Mouse (Mus musculus): ENCODE data around the gene Maml3. TPM values are rescaled to one million over a fixed set of nuclear protein-coding genes. Genes with fewer than 3 reads are reported as not detected.

The Maml3 gene
- polyA plus RNA-seq, 1 experiment from 2014 or later, result 5.6 TPM

DNA sequence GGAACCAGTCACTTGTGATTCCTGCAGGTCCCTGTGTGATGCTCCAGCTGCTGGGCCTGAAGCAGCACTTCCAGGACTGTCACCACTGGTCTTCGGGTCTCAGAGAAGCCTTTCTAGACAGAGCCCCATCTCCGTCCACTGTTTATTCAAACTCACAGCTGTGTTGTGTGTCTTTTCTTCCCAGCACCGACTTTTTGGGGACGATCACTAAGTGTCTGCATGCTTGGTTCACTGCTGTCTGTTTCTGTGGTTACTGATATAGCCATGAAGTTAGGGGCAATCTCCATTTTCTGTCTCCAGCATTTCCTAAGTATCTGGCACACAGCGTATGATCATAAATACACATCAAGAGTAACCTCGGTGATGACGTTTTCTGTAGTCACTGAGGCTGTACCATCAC, 313.3 kb downstream of the Maml3 start:
- Histone ChIP-seq H3K4me3 (ENCODE audit: low read depth, low read length) (no peak overlapping the region), H3K9ac (replicated peaks; ENCODE audit: low read depth) (no peak overlapping the region), H3K9me3 (ENCODE audit: low read length) (no peaks in the 10 kb centered on the region), H3K36me3 (ENCODE audit: insufficient read depth, low read length) (no peaks in the 10 kb centered on the region), H3K4me1 (ENCODE audit: insufficient read depth, low read depth, low read length) (peaks cover 12% of the 10 kb centered on the region; the same call in 1 of the 2 replicates), H3K27me3 (replicated peaks; ENCODE audit: insufficient read depth, low read length) (no peaks in the 10 kb centered on the region), H3K27ac (ENCODE audit: low read length) (no peak overlapping the region), H3K4me2 (replicated peaks; ENCODE audit: low read depth, low read length) (no peak overlapping the region)
- TF ChIP-seq CTCF (IDR thresholded peaks at IDR 0.05) (no peak), EP300 (IDR thresholded peaks at IDR 0.05) (no peak)
- DNase-seq (ENCODE audit: low spot score) (no peak), ATAC-seq (no peak)
- WGBS, result 43% methylated on average over 7 of the region's 7 CpGs

DNA sequence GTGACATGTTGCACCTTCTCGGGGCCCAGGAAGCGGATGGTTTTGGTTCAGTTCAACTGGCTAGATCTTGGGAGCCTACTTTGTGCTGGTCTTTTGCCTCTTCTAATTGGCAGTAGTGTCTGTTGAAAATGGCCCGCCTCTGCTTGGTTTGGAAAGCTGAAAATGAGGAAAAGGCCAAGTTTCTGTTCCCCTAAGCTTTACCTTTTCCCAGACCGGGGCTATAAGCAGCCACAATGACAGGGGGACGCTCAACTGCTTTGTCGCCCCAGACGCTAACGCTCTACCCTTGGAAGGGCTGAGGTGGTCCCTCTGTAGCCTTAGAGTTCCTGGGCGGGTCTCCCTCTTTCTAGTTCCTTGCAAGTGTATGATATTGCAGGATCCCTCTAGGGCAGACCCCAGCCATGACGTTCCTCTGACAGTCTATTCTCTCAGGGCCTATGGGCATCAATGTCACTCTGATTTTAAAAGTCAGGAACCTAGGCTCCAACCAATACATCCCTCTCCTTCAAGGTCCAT, 315.4 kb downstream of the Maml3 start:
- no peaks in the 10 kb centered on the region for H3K9me3 ChIP-seq (ENCODE audit: low read length)
- H3K27me3 ChIP-seq (replicated peaks; ENCODE audit: insufficient read depth, low read length), result no peaks in the 10 kb centered on the region
- no peak for ATAC-seq
- WGBS, result 62% methylated on average over 10 of the region's 10 CpGs
- peak overlapping the region; percentile 30 for H3K4me3 ChIP-seq (ENCODE audit: low read depth, low read length)
- no peaks in the 10 kb centered on the region for H3K36me3 ChIP-seq (ENCODE audit: insufficient read depth, low read length)
- no peak for TF ChIP-seq CTCF (IDR thresholded peaks at IDR 0.05)
- no peak for TF ChIP-seq EP300 (IDR thresholded peaks at IDR 0.05)
- DNase-seq (ENCODE audit: low spot score), result no peak
- H3K4me2 ChIP-seq (replicated peaks; ENCODE audit: low read depth, low read length), result peak overlapping the region; percentile 48
- H3K4me1 ChIP-seq (ENCODE audit: insufficient read depth, low read depth, low read length), result peaks cover 12% of the 10 kb centered on the region; the same call in 1 of the 2 replicates
- H3K27ac ChIP-seq (ENCODE audit: low read length), result peak overlapping the region; percentile 78
- peak overlapping the region; percentile 36; the same call in 1 of the 2 replicates for H3K9ac ChIP-seq (replicated peaks; ENCODE audit: low read depth)

DNA sequence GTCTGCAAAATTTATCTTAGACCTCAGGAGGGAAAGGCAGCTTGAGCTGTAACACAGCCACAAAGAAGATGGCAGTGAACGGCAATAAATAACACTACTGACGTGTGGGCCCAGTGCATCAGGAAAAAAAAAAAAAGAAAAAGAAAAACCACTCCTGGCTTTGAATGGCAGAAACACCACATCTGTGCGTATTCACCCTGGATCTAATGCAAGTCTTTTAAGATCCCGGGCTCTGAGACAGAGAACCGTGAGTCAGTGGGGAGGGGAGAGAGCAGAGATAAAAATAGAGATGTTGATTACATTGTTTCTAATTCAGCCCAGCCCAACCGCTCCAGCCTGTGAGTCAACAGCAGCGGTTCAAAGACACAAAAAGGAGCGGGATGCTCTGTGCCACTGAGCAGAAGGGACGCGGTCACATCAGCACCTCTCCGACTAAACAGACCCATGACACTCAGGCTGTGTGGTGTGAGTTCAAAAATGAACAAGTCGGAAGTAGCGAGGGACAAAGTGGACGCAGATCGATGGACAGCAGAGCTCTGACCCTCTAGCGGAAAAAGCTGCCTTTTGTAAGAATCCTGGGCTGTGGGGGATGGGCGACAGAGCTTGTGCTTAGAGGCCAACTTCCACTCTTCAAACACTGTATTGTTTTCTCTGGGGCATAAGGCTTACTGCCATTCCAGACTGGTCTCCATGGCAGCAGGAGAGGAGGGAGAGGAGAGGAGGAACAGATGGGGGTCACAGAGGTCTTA, 316.1 kb downstream of the Maml3 start:
- TF ChIP-seq CTCF (IDR thresholded peaks at IDR 0.05), result peak; percentile 22; the same call in 1 of the 2 replicates
- TF ChIP-seq EP300 (IDR thresholded peaks at IDR 0.05), result peak; percentile 40
- no peaks in the 10 kb centered on the region for H3K36me3 ChIP-seq (ENCODE audit: insufficient read depth, low read length)
- DNase-seq (ENCODE audit: low spot score) (peak; percentile 91), ATAC-seq (peak; percentile 91)
- H3K4me3 ChIP-seq (ENCODE audit: low read depth, low read length), result peak overlapping the region; percentile 30
- peak overlapping the region; percentile 36; the same call in 1 of the 2 replicates for H3K9ac ChIP-seq (replicated peaks; ENCODE audit: low read depth)
- no peaks in the 10 kb centered on the region for H3K9me3 ChIP-seq (ENCODE audit: low read length)
- no peaks in the 10 kb centered on the region for H3K27me3 ChIP-seq (replicated peaks; ENCODE audit: insufficient read depth, low read length)
- H3K4me2 ChIP-seq (replicated peaks; ENCODE audit: low read depth, low read length), result peak overlapping the region; percentile 48
- peaks cover 12% of the 10 kb centered on the region; the same call in 1 of the 2 replicates for H3K4me1 ChIP-seq (ENCODE audit: insufficient read depth, low read depth, low read length)
- H3K27ac ChIP-seq (ENCODE audit: low read length), result peak overlapping the region; percentile 78
- 4% methylated on average over 17 of the region's 17 CpGs for WGBS

DNA sequence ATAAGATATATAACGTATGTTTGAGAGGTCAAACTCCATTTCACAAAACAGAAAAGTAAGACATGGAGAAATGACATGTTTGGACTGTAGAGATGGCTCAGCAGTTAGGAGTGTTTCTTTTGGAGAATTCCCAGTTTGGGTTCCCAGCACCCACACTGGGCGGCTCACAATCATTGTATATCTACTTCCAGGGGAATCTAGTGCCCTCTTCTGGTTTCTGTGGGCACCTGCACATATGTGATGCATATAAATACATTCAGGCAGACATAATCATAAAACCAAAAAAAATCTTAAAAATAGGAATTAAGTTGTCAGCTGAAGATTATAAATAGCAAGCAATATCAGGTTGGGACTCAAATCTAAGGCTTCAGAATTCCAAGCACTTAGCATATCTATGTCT, 316.9 kb downstream of the Maml3 start:
- Histone ChIP-seq H3K27me3 (replicated peaks; ENCODE audit: insufficient read depth, low read length) (no peaks in the 10 kb centered on the region), H3K4me2 (replicated peaks; ENCODE audit: low read depth, low read length) (no peak overlapping the region), H3K4me1 (ENCODE audit: insufficient read depth, low read depth, low read length) (peaks cover 12% of the 10 kb centered on the region; the same call in 1 of the 2 replicates), H3K36me3 (ENCODE audit: insufficient read depth, low read length) (no peaks in the 10 kb centered on the region), H3K4me3 (ENCODE audit: low read depth, low read length) (no peak overlapping the region), H3K27ac (ENCODE audit: low read length) (no peak overlapping the region), H3K9ac (replicated peaks; ENCODE audit: low read depth) (no peak overlapping the region), H3K9me3 (ENCODE audit: low read length) (no peaks in the 10 kb centered on the region)
- DNase-seq (ENCODE audit: low spot score) (no peak), ATAC-seq (no peak)
- WGBS, result 95% methylated on average over 2 of the region's 2 CpGs
- no peak for TF ChIP-seq EP300 (IDR thresholded peaks at IDR 0.05)
- peak; percentile 32 for TF ChIP-seq CTCF (IDR thresholded peaks at IDR 0.05)

DNA sequence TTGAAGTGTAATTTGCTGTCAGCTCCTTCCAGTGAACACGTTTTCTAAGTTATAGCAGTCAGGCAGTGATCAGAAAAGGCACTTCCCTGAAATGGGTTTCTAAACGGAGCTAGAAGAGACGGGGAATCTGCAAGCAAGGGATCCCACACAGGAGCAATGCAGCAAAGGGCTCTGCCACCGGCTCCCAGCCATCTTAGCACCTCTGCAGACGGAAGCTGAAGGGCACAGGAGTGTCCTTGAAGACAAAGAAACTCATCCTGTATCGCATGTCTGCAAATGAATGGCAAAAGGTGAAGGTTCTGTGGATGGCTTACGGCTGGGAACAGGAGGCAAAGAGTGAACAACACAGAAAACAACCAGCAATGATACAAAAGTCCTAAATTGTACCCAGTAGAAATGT, 319.1 kb downstream of the Maml3 start:
- 77% methylated on average over 7 of the region's 7 CpGs for WGBS
- ATAC-seq, result no peak
- H3K27me3 ChIP-seq (replicated peaks; ENCODE audit: insufficient read depth, low read length), result no peaks in the 10 kb centered on the region
- no peak for TF ChIP-seq EP300 (IDR thresholded peaks at IDR 0.05)
- TF ChIP-seq CTCF (IDR thresholded peaks at IDR 0.05), result no peak
- no peaks in the 10 kb centered on the region for H3K9me3 ChIP-seq (ENCODE audit: low read length)
- DNase-seq (ENCODE audit: low spot score), result no peak
- H3K4me2 ChIP-seq (replicated peaks; ENCODE audit: low read depth, low read length), result no peak overlapping the region
- no peak overlapping the region for H3K9ac ChIP-seq (replicated peaks; ENCODE audit: low read depth)
- no peak overlapping the region for H3K27ac ChIP-seq (ENCODE audit: low read length)
- H3K36me3 ChIP-seq (ENCODE audit: insufficient read depth, low read length), result no peaks in the 10 kb centered on the region
- peaks cover 12% of the 10 kb centered on the region; the same call in 1 of the 2 replicates for H3K4me1 ChIP-seq (ENCODE audit: insufficient read depth, low read depth, low read length)
- no peak overlapping the region for H3K4me3 ChIP-seq (ENCODE audit: low read depth, low read length)

DNA sequence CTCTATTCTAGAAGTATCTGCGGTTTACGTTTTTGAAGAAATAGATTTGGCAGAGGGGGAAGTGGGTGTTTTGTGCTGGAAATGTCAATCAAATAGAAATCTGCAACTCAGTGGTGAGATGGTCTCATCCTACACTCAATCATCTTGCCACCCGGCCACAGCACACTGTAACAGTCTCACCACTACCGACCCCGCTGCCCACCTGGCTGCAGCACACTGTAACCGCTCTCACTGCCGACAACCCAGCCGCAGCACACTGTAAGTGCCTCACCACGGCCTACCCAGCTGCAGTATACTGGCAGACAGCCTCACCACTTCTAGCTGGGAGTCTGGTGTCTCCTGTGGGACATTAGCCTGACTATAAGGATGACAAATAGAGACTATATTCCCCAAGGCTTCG, 322.7 kb downstream of the Maml3 start:
- no peaks in the 10 kb centered on the region for H3K36me3 ChIP-seq (ENCODE audit: insufficient read depth, low read length)
- WGBS, result 77% methylated on average over 10 of the region's 10 CpGs
- H3K4me1 ChIP-seq (ENCODE audit: insufficient read depth, low read depth, low read length), result peaks cover 4% of the 10 kb centered on the region; the same call in 1 of the 2 replicates
- H3K27me3 ChIP-seq (replicated peaks; ENCODE audit: insufficient read depth, low read length), result no peaks in the 10 kb centered on the region
- H3K27ac ChIP-seq (ENCODE audit: low read length), result no peak overlapping the region
- ATAC-seq, result no peak
- H3K9me3 ChIP-seq (ENCODE audit: low read length), result no peaks in the 10 kb centered on the region
- H3K9ac ChIP-seq (replicated peaks; ENCODE audit: low read depth), result no peak overlapping the region
- no peak overlapping the region for H3K4me2 ChIP-seq (replicated peaks; ENCODE audit: low read depth, low read length)
- H3K4me3 ChIP-seq (ENCODE audit: low read depth, low read length), result no peak overlapping the region
- no peak for DNase-seq (ENCODE audit: low spot score)
- no peak for TF ChIP-seq EP300 (IDR thresholded peaks at IDR 0.05)
- no peak for TF ChIP-seq CTCF (IDR thresholded peaks at IDR 0.05)

Data from lung, postnatal 0 days (tissue).